Mouse (Mus musculus) retina, adult 2 months (tissue): ENCODE data around the gene Fbln2.

Source experiments
- DNase-seq: peaks from one replicate; pipeline ENCODE4 v3.0.0-alpha.2; 2012; ENCODE audit warnings: low read depth, low spot score

Fbln2 gene

GRCm38 (mm10) chr6:91228980-91229379, 16.7 kb downstream of the Fbln2 start:
- DNase-seq = no peak

GRCm38 (mm10) chr6:91231000-91231399, 18.7 kb downstream of the Fbln2 start:
- no peak for DNase-seq

- DNase-seq = no peak
Observed at GRCm38 (mm10) chr6:91231523-91231922, 19.3 kb downstream of the Fbln2 start.

- DNase-seq = no peak
Observed at GRCm38 (mm10) chr6:91233011-91233410, 20.8 kb downstream of the Fbln2 start.

GRCm38 (mm10) chr6:91233424-91234015, 21.3 kb downstream of the Fbln2 start:
- no peak for DNase-seq

- no peak for DNase-seq
Observed at GRCm38 (mm10) chr6:91236006-91236405, 23.8 kb downstream of the Fbln2 start.

GRCm38 (mm10) chr6:91236429-91236828, 24.2 kb downstream of the Fbln2 start:
- DNase-seq = no peak

GRCm38 (mm10) chr6:91237273-91237672, 25.0 kb downstream of the Fbln2 start:
- no peak for DNase-seq

- no peak for DNase-seq
Observed at GRCm38 (mm10) chr6:91240537-91240936, 28.3 kb downstream of the Fbln2 start.

GRCm38 (mm10) chr6:91240964-91241363, 28.7 kb downstream of the Fbln2 start:
- DNase-seq = no peak

- DNase-seq = no peak
Observed at GRCm38 (mm10) chr6:91243395-91243794, 31.1 kb downstream of the Fbln2 start.

GRCm38 (mm10) chr6:91244331-91244730, 32.1 kb downstream of the Fbln2 start:
- DNase-seq = no peak

GRCm38 (mm10) chr6:91245331-91245730, 33.1 kb downstream of the Fbln2 start:
- no peak for DNase-seq

GRCm38 (mm10) chr6:91247343-91247742, 35.1 kb downstream of the Fbln2 start:
- no peak for DNase-seq

- no peak for DNase-seq
Observed at GRCm38 (mm10) chr6:91248627-91249026, 36.4 kb downstream of the Fbln2 start.

- no peak for DNase-seq
Observed at GRCm38 (mm10) chr6:91249797-91250196, 37.5 kb downstream of the Fbln2 start.

GRCm38 (mm10) chr6:91259440-91260120, 47.3 kb downstream of the Fbln2 start:
- DNase-seq = no peak

- no peak for DNase-seq
Observed at GRCm38 (mm10) chr6:91260347-91260986, 48.2 kb downstream of the Fbln2 start.

- no peak for DNase-seq
Observed at GRCm38 (mm10) chr6:91260987-91261367, 48.7 kb downstream of the Fbln2 start.

- no peak for DNase-seq
Observed at GRCm38 (mm10) chr6:91265616-91266015, 53.4 kb downstream of the Fbln2 start.

GRCm38 (mm10) chr6:91266647-91267046, 54.4 kb downstream of the Fbln2 start:
- no peak for DNase-seq

- DNase-seq = no peak
Observed at GRCm38 (mm10) chr6:91268318-91268717, 56.1 kb downstream of the Fbln2 start.

- DNase-seq = peak; percentile 37
Observed at GRCm38 (mm10) chr6:91277549-91277948, 65.3 kb downstream of the Fbln2 start.
